Mouse (Mus musculus) adrenal gland, adult 10 weeks (tissue): Measurements from ENCODE around the gene Suclg1. TPM values are rescaled to one million over a fixed set of nuclear protein-coding genes. Genes with fewer than 3 reads are reported as not detected.

ENCODE experiments used
- polyA plus RNA-seq: library from polyadenylated mRNA; stranded (reverse); fragments of 350-450 nt; fragmentation: Illumina TruSeq; extraction: RNeasy Lipid Tissue Mini Kit (QIAGEN cat#74804); gene quantifications from one replicate; pipeline ENCODE4 v1.2.3, GENCODE M21; 2014; ENCODE audit warnings: low read depth, low replicate concordance

Gene Suclg1
- polyA plus RNA-seq = 139 TPM

GRCm38 (mm10) chr6:73248237-73249048 is at the start of gene Suclg1:
TSS of gene Suclg1 (plus strand) at chr6:73248382.

DNA sequence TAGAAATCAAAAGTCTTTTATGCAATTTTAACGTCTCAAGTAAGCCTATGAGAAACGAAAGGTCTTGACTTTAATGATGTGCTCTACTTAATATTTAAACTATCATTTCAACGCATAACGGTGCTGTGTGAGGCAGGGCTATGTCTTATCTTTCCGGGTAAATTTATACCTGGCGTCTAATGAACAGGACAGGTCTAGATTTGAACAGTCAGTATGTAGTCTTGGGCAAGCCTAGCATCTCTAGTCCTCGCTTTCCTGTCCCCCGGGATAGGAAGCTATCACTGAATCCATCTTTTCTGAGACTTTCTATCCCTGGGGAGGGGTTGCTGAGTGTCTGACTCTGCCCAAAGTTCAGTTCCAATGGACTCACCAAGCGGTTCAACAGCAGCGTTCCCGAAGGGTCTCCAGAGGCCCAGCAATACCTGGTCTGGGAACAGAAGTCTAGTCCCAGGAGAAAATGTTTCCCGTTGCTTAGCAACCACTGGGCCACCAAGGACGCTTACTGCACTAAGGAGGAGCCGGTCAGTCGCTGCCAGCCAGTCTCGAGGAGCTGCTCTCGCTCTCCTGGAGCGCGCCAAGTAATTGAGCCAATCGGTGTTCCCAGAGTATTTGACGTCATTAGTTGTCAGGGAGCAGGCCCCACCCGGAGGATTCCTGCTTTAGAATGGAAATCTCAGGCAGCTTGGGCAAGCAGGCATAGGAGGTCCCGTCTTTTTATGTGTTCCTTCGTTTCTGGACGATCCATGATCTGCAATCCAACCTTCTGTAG is 26.8 kb upstream of the Suclg1 start, which contains the start of gene Dnah6:
Gene Dnah6, minus strand, starts transcription at position 463 of the 769 bp plus-strand sequence.

Other genes starting within 250 kb of the Suclg1 start
- not detected for gene Dnah6, start 26.7 kb upstream of the Suclg1 start, polyA plus RNA-seq
- gene 4931417E11Rik, start 221.3 kb downstream of the Suclg1 start, polyA plus RNA-seq = not detected